Mouse (Mus musculus) layer of hippocampus, postnatal 14 days (tissue): ENCODE measurements around the gene Mpv17. TPM values are rescaled to one million over a fixed set of nuclear protein-coding genes. Genes with fewer than 3 reads are reported as not detected.

ENCODE experiments used
- DNase-seq, 2 experiments: peaks; one replicate each; pipeline ENCODE4 v3.0.0; 2021 to 2022; ENCODE audit warnings: low spot score in 2 of 2, mixed read lengths in 1 of 2
- total RNA-seq, 2 experiments: library from RNA; stranded (reverse); gene quantifications; 2 replicates each; pipeline ENCODE4 v1.2.3; 2021

The Mpv17 gene
- total RNA-seq, 2 experiments from 2014 or later, result 41.3 to 46.9 TPM

GRCm38 (mm10) chr5:31110781-31111180, 43.3 kb downstream of the Mpv17 start:
- no peak for DNase-seq

- no peak for DNase-seq
These were observed 46.0 kb downstream of the Mpv17 start, which contains the start of gene Slc30a3 for GRCm38 (mm10) chr5:31108000-31108490. Gene Slc30a3 (minus strand): TSS chr5:31108237.

GRCm38 (mm10) chr5:31105814-31106335, 48.2 kb downstream of the Mpv17 start, which contains the start of gene Dnajc5g:
Gene Dnajc5g (plus strand): TSS chr5:31106285.
- DNase-seq, result no peak

- DNase-seq, result no peak
These were observed 58.2 kb downstream of the Mpv17 start for GRCm38 (mm10) chr5:31095711-31096480.

- DNase-seq, result peak; percentile 50 to 62
These were observed 59.0 kb downstream of the Mpv17 start for GRCm38 (mm10) chr5:31094799-31095691.

GRCm38 (mm10) chr5:31094100-31094798, 59.8 kb downstream of the Mpv17 start:
- DNase-seq, result no peak

GRCm38 (mm10) chr5:31093151-31094041, 60.7 kb downstream of the Mpv17 start:
- peak; percentile 49 to 79 for DNase-seq

GRCm38 (mm10) chr5:31092231-31092975, 61.6 kb downstream of the Mpv17 start:
- peak in 1 of 2 experiments; percentile 41 for DNase-seq

Other genes starting within 250 kb of the Mpv17 start
- 100 to 1,000 TPM; 100 to 108 TPM for gene Ost4, start 246.5 kb downstream of the Mpv17 start, total RNA-seq
- 1 to 10 TPM; 3.9 to 4.5 TPM for gene Emilin1, start 240.8 kb downstream of the Mpv17 start, total RNA-seq
- 10 to 100 TPM; 11.5 to 12.9 TPM for gene Khk, start 232.8 kb downstream of the Mpv17 start, total RNA-seq
- 10 to 100 TPM; 24.6 to 26.9 TPM for gene Cgref1, start 208.7 kb downstream of the Mpv17 start, total RNA-seq
- gene Preb, start 193.9 kb downstream of the Mpv17 start, total RNA-seq, result 100 to 1,000 TPM; 129 to 131 TPM
- under 1 TPM in 1 of 2 experiments, not detected in 1; 0.17 TPM for gene Tcf23, start 185.6 kb downstream of the Mpv17 start, total RNA-seq
- 10 to 100 TPM; 73.9 to 86.6 TPM for gene Atraid, start 105.9 kb downstream of the Mpv17 start, total RNA-seq
- 10 to 100 TPM; 12.4 to 13.3 TPM for gene Slc5a6, start 105.3 kb downstream of the Mpv17 start, total RNA-seq
- 10 to 100 TPM; 15.6 to 17.5 TPM for gene Cad, start 99.5 kb downstream of the Mpv17 start, total RNA-seq
- not detected for gene Dnajc5g, start 48.0 kb downstream of the Mpv17 start, total RNA-seq
- gene Slc30a3, start 46.0 kb downstream of the Mpv17 start, total RNA-seq, result 10 to 100 TPM; 56.9 to 61.1 TPM
- not detected for gene Trim54, start 37.5 kb downstream of the Mpv17 start, total RNA-seq
- not detected for gene Ucn, start 15.4 kb downstream of the Mpv17 start, total RNA-seq
- gene Gm29609, start 25.7 kb upstream of the Mpv17 start, total RNA-seq, result 1 to 10 TPM; 1.2 to 4.2 TPM
- 10 to 100 TPM; 61.2 to 64.7 TPM for gene Gtf3c2, start 25.9 kb upstream of the Mpv17 start, total RNA-seq
- gene Snx17, start 39.0 kb upstream of the Mpv17 start, total RNA-seq, result 10 to 100 TPM; 79.5 to 80.3 TPM
- gene Eif2b4, start 39.2 kb upstream of the Mpv17 start, total RNA-seq, result 10 to 100 TPM; 48.1 to 55.2 TPM
- 10 to 100 TPM; 25.5 to 31.3 TPM for gene Zfp513, start 48.1 kb upstream of the Mpv17 start, total RNA-seq
- gene Ppm1g, start 66.4 kb upstream of the Mpv17 start, total RNA-seq, result 10 to 100 TPM; 84.9 to 85.7 TPM
- gene Nrbp1, start 86.6 kb upstream of the Mpv17 start, total RNA-seq, result 10 to 100 TPM; 77.7 to 79.7 TPM
- gene Gm9970, start 87.0 kb upstream of the Mpv17 start, total RNA-seq, result not detected
- 1 to 10 TPM; 1.3 to 1.9 TPM for gene Krtcap3, start 97.4 kb upstream of the Mpv17 start, total RNA-seq
- gene Ift172, start 136.9 kb upstream of the Mpv17 start, total RNA-seq, result 10 to 100 TPM; 76.4 to 83.3 TPM
- gene Fndc4, start 141.8 kb upstream of the Mpv17 start, total RNA-seq, result 100 to 1,000 TPM; 160 to 164 TPM
- under 1 TPM; 0.21 to 0.53 TPM for gene Gckr, start 143.2 kb upstream of the Mpv17 start, total RNA-seq